Mouse (Mus musculus): ENCODE data around the gene Slamf8. TPM values are rescaled to one million over a fixed set of nuclear protein-coding genes. Genes with fewer than 3 reads are reported as not detected.

The Slamf8 gene
- polyA plus RNA-seq (2014; fragmentation: Nextera tagmentation; extraction: Ambion mirVana): not detected in 2 replicates

- DNase-seq (ENCODE audit: low spot score) (no peak), ATAC-seq (ENCODE audit: low FRiP score) (no peak)
- peaks cover 5% of the 10 kb centered on the region for H3K4me1 ChIP-seq (replicated peaks; ENCODE audit: control insufficient read depth, insufficient read depth, low read length)
- no peaks in the 10 kb centered on the region for H3K9me3 ChIP-seq (ENCODE audit: control insufficient read depth, low read length)
- WGBS: 86% methylated on average over 7 of the region's 7 CpGs
- no peaks in the 10 kb centered on the region for H3K36me3 ChIP-seq (replicated peaks; ENCODE audit: control insufficient read depth, insufficient read depth)
- no peak within 1 kb of the TSS for H3K4me2 ChIP-seq (replicated peaks)
- no peak within 1 kb of the TSS for H3K9ac ChIP-seq
- H3K27ac ChIP-seq: no peak within 1 kb of the TSS
- no peaks in the 10 kb centered on the region for H3K27me3 ChIP-seq (ENCODE audit: control insufficient read depth, insufficient read depth, low read length)
- H3K4me3 ChIP-seq (replicated peaks; ENCODE audit: low read length): no peak within 1 kb of the TSS
Observed at GRCm38 (mm10) chr1:172590385-172590784, at the start of gene Slamf8. TSS of gene Slamf8 (minus strand) at chr1:172590568.

DNA sequence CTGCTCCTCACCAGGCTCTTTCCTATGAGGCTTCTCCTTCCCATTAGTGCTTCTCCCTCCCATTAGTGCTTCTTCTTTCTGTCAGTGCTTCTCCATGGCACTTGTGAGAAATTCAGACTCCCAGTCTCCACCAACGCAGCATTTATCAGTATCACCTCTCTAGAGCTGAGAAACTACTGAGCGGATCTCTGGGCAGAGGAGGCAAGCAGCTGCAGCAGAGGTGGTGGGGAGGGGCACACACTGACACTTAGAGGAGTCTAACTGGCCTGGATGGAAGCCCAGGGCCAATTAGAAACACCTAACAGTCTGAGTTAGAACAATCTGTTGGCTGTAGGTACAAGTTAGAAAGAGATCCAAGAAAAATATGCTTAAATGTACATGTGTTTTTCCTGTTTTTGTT lies 48.4 kb upstream of the Slamf8 start:
- no peaks in the 10 kb centered on the region for H3K9me3 ChIP-seq (ENCODE audit: control insufficient read depth, low read length)
- no peaks in the 10 kb centered on the region for H3K27me3 ChIP-seq (ENCODE audit: control insufficient read depth, insufficient read depth, low read length)
- DNase-seq (ENCODE audit: low spot score): no peak
- H3K9ac ChIP-seq: no peak overlapping the region
- no peak overlapping the region for H3K27ac ChIP-seq
- no peak overlapping the region for H3K4me3 ChIP-seq (replicated peaks; ENCODE audit: low read length)
- 74% methylated on average over 2 of the region's 2 CpGs for WGBS
- no peak overlapping the region for H3K4me2 ChIP-seq (replicated peaks)
- no peaks in the 10 kb centered on the region for H3K4me1 ChIP-seq (replicated peaks; ENCODE audit: control insufficient read depth, insufficient read depth, low read length)
- H3K36me3 ChIP-seq (replicated peaks; ENCODE audit: control insufficient read depth, insufficient read depth): no peaks in the 10 kb centered on the region
- ATAC-seq (ENCODE audit: low FRiP score): no peak

DNA sequence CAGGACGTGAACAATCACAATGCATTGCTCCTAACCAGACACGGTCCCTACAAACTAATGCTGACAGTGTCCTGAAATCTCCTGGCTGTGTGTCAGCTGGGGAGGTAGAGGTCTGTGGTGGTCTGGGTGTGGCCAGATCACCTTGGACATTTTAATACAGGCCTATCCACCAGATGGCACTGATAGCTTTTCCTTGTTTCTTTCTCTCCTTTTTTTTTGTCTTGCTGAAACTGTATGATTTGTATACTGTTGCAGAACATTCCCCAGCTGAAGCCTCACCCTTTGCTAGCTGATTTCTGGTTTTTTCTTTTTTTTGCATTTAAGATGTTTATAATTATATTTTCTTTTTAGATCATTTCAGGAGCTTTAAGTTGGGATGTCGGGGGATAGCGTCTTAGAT lies 47.4 kb upstream of the Slamf8 start:
- H3K4me2 ChIP-seq (replicated peaks): no peak overlapping the region
- H3K27ac ChIP-seq: no peak overlapping the region
- ATAC-seq (ENCODE audit: low FRiP score) (no peak), DNase-seq (ENCODE audit: low spot score) (no peak)
- H3K9me3 ChIP-seq (ENCODE audit: control insufficient read depth, low read length): no peaks in the 10 kb centered on the region
- no peak overlapping the region for H3K4me3 ChIP-seq (replicated peaks; ENCODE audit: low read length)
- no peak overlapping the region for H3K9ac ChIP-seq
- WGBS: 81% methylated on average over 4 of the region's 4 CpGs
- H3K27me3 ChIP-seq (ENCODE audit: control insufficient read depth, insufficient read depth, low read length): no peaks in the 10 kb centered on the region
- no peaks in the 10 kb centered on the region for H3K4me1 ChIP-seq (replicated peaks; ENCODE audit: control insufficient read depth, insufficient read depth, low read length)
- H3K36me3 ChIP-seq (replicated peaks; ENCODE audit: control insufficient read depth, insufficient read depth): no peaks in the 10 kb centered on the region

GRCm38 (mm10) chr1:172636266-172636665 lies 45.9 kb upstream of the Slamf8 start:
- WGBS: 95% methylated on average over 5 of the region's 5 CpGs
- Histone ChIP-seq H3K4me2 (replicated peaks) (no peak overlapping the region), H3K4me1 (replicated peaks; ENCODE audit: control insufficient read depth, insufficient read depth, low read length) (no peaks in the 10 kb centered on the region), H3K36me3 (replicated peaks; ENCODE audit: control insufficient read depth, insufficient read depth) (no peaks in the 10 kb centered on the region), H3K4me3 (replicated peaks; ENCODE audit: low read length) (no peak overlapping the region), H3K27me3 (ENCODE audit: control insufficient read depth, insufficient read depth, low read length) (no peaks in the 10 kb centered on the region), H3K27ac (no peak overlapping the region), H3K9me3 (ENCODE audit: control insufficient read depth, low read length) (no peaks in the 10 kb centered on the region), H3K9ac (no peak overlapping the region)
- no peak for DNase-seq (ENCODE audit: low spot score)
- ATAC-seq (ENCODE audit: low FRiP score): no peak

GRCm38 (mm10) chr1:172635258-172635657 lies 44.9 kb upstream of the Slamf8 start:
- Histone ChIP-seq H3K36me3 (replicated peaks; ENCODE audit: control insufficient read depth, insufficient read depth) (no peaks in the 10 kb centered on the region), H3K4me3 (replicated peaks; ENCODE audit: low read length) (no peak overlapping the region), H3K4me2 (replicated peaks) (no peak overlapping the region), H3K27ac (no peak overlapping the region), H3K9me3 (ENCODE audit: control insufficient read depth, low read length) (no peaks in the 10 kb centered on the region), H3K27me3 (ENCODE audit: control insufficient read depth, insufficient read depth, low read length) (no peaks in the 10 kb centered on the region), H3K9ac (no peak overlapping the region), H3K4me1 (replicated peaks; ENCODE audit: control insufficient read depth, insufficient read depth, low read length) (no peaks in the 10 kb centered on the region)
- DNase-seq (ENCODE audit: low spot score) (no peak), ATAC-seq (ENCODE audit: low FRiP score) (no peak)
- 56% methylated on average over 4 of the region's 4 CpGs for WGBS

GRCm38 (mm10) chr1:172634136-172634535 lies 43.8 kb upstream of the Slamf8 start:
- WGBS: 92% methylated on average over 2 of the region's 2 CpGs
- ATAC-seq (ENCODE audit: low FRiP score): no peak

GRCm38 (mm10) chr1:172632451-172633326 lies 42.3 kb upstream of the Slamf8 start, which contains the start of gene Dusp23:
TSS of gene Dusp23 (minus strand) at chr1:172632962.
- peak within 1 kb of the TSS; percentile 68 for H3K4me3 ChIP-seq (replicated peaks; ENCODE audit: low read length)
- H3K4me1 ChIP-seq (replicated peaks; ENCODE audit: control insufficient read depth, insufficient read depth, low read length): no peaks in the 10 kb centered on the region
- H3K27ac ChIP-seq: peak within 1 kb of the TSS; percentile 77
- ATAC-seq (ENCODE audit: low FRiP score) (peak; percentile 99), DNase-seq (ENCODE audit: low spot score) (peak; percentile 92)
- no peaks in the 10 kb centered on the region for H3K9me3 ChIP-seq (ENCODE audit: control insufficient read depth, low read length)
- WGBS: under 1% methylated on average over 53 of the region's 53 CpGs
- H3K9ac ChIP-seq: peak within 1 kb of the TSS; percentile 74
- no peaks in the 10 kb centered on the region for H3K36me3 ChIP-seq (replicated peaks; ENCODE audit: control insufficient read depth, insufficient read depth)
- peak within 1 kb of the TSS; percentile 81 for H3K4me2 ChIP-seq (replicated peaks)
- no peaks in the 10 kb centered on the region for H3K27me3 ChIP-seq (ENCODE audit: control insufficient read depth, insufficient read depth, low read length)

More at GRCm38 (mm10) chr1:172634136-172634535, 43.8 kb upstream of the Slamf8 start:
- Histone ChIP-seq H3K4me1 (replicated peaks; ENCODE audit: control insufficient read depth, insufficient read depth, low read length) (no peaks in the 10 kb centered on the region), H3K9ac (no peak overlapping the region), H3K27me3 (ENCODE audit: control insufficient read depth, insufficient read depth, low read length) (no peaks in the 10 kb centered on the region), H3K36me3 (replicated peaks; ENCODE audit: control insufficient read depth, insufficient read depth) (no peaks in the 10 kb centered on the region), H3K9me3 (ENCODE audit: control insufficient read depth, low read length) (no peaks in the 10 kb centered on the region), H3K27ac (no peak overlapping the region), H3K4me2 (replicated peaks) (no peak overlapping the region), H3K4me3 (replicated peaks; ENCODE audit: low read length) (no peak overlapping the region)
- DNase-seq (ENCODE audit: low spot score): no peak

DNA sequence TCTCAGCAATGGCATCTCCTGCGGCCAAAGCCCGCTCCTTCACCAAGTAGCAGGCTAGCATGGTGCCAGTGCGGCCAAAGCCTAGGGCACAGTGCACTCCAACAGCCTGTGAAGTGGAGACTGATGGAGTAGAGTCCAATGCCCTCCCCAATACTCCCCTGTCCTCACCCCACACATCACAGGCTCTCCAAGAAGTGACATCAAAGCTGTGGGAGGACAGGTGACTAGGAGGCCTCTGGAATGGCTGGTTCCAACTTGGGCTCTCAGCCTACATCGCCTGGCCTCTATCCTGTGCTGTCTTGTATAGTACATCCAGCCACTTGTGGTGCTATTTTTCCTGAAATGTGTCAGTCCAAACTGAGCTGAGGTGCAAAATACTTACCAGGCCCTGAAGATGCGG lies 41.4 kb upstream of the Slamf8 start:
- Histone ChIP-seq H3K4me1 (replicated peaks; ENCODE audit: control insufficient read depth, insufficient read depth, low read length) (no peaks in the 10 kb centered on the region), H3K9ac (no peak overlapping the region), H3K27ac (no peak overlapping the region), H3K4me2 (replicated peaks) (peak overlapping the region; percentile 81; the same call in 1 of the 2 replicates), H3K27me3 (ENCODE audit: control insufficient read depth, insufficient read depth, low read length) (no peaks in the 10 kb centered on the region), H3K4me3 (replicated peaks; ENCODE audit: low read length) (no peak overlapping the region), H3K36me3 (replicated peaks; ENCODE audit: control insufficient read depth, insufficient read depth) (no peaks in the 10 kb centered on the region), H3K9me3 (ENCODE audit: control insufficient read depth, low read length) (no peaks in the 10 kb centered on the region)
- whole genome bisulfite sequencing: 83% methylated on average over 5 of the region's 5 CpGs
- no peak for ATAC-seq (ENCODE audit: low FRiP score)
- no peak for DNase-seq (ENCODE audit: low spot score)

DNA sequence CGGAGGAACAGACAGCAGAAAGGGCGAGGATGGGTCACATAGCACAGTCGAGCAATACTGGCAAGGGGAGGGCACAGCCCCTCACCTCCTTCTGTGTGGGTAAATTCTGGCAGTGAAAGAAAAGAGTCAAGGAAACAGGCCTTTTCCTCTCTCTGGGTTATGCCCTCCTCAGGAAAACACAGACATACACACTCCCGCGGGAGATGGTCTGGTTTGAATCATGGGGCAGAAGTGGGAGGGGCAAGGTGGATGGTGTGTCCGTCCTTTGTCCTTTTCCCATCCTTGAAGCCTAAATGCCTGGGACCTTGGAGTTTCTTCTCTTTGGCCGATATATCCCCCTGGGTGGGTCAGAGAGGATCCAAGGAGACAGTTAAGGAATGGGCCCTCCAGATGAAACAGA lies 39.5 kb upstream of the Slamf8 start:
- H3K27ac ChIP-seq: no peak overlapping the region
- no peaks in the 10 kb centered on the region for H3K4me1 ChIP-seq (replicated peaks; ENCODE audit: control insufficient read depth, insufficient read depth, low read length)
- H3K4me3 ChIP-seq (replicated peaks; ENCODE audit: low read length): no peak overlapping the region
- H3K36me3 ChIP-seq (replicated peaks; ENCODE audit: control insufficient read depth, insufficient read depth): no peaks in the 10 kb centered on the region
- WGBS: 73% methylated on average over 7 of the region's 7 CpGs
- DNase-seq (ENCODE audit: low spot score): no peak
- 0 out of 2 replicates have a peak overlapping the region, but pooled peaks have one; percentile 6 for H3K9ac ChIP-seq
- H3K27me3 ChIP-seq (ENCODE audit: control insufficient read depth, insufficient read depth, low read length): no peaks in the 10 kb centered on the region
- H3K9me3 ChIP-seq (ENCODE audit: control insufficient read depth, low read length): no peaks in the 10 kb centered on the region
- H3K4me2 ChIP-seq (replicated peaks): no peak overlapping the region
- ATAC-seq (ENCODE audit: low FRiP score): no peak

Measured in hindbrain, embryonic 14.5 days (tissue).